In the genomic region with DNA sequence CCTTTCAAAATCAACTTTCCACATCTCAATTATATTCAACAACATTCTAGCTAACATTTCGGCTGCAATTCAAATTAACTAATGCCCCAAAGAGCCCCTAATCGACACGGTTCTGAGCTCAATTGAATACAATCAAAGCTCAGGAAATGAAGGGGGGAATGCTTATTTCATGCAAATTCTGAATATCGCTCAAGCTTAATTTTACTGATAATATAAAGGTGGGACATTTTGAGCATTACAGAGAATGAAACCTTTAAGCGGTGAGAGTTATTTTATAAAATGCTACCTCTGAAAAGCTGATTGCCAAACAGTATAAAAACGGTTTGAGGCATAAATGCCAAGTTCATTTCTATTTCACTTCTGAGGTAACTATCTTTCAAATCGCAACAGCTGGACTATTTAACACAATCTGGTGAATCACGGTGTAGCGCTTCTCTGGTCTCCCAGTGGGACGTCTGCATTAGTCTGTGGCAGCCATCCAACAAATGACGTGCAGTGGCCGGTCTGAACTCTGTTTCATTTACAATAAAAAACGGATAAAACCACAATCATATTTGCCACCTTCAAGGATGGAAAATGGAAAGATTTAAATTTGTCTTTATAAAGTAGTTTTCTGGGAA, we compare ENCODE assay signal across 8 mouse cellular contexts. TPM values are rescaled to one million over a fixed set of nuclear protein-coding genes. Genes with fewer than 3 reads are reported as not detected.
DNase-seq lines count a peak whose midpoint lies in the region; ATAC-seq and TF ChIP-seq lines count a peak whose summit lies in the region.

No protein-coding gene starts in this region.

- H3K27me3 ChIP-seq in hindbrain, embryonic 14.5 days (ENCODE audit: control insufficient read depth, insufficient read depth, low read length) = peaks cover 77% of the 10 kb centered on the region
- H3K27me3 ChIP-seq in hindbrain, embryonic 12.5 days = peaks cover 76% of the 10 kb centered on the region
- no peaks in the 10 kb centered on the region for H3K27me3 ChIP-seq in stomach, embryonic 14.5 days (ENCODE audit: control insufficient read depth, insufficient read depth, low read length)

- H3K9me3 ChIP-seq in hindbrain, embryonic 14.5 days (ENCODE audit: control insufficient read depth, low read length) = no peaks in the 10 kb centered on the region
- no peaks in the 10 kb centered on the region for H3K9me3 ChIP-seq in hindbrain, embryonic 12.5 days (replicated peaks)
- H3K9me3 ChIP-seq in stomach, embryonic 14.5 days (ENCODE audit: control insufficient read depth, low read depth, low read length) = no peaks in the 10 kb centered on the region

- 0 out of 2 replicates have a peak overlapping the region, but pooled peaks have one; percentile 28 for H3K27ac ChIP-seq in hindbrain, embryonic 14.5 days
- H3K27ac ChIP-seq in hindbrain, embryonic 12.5 days = no peak overlapping the region
- peak overlapping the region; percentile 51 for H3K27ac ChIP-seq in embryonic fibroblast, embryonic 13.5 days (ENCODE audit: insufficient read depth, low read length)
- H3K27ac ChIP-seq in stomach, embryonic 14.5 days (ENCODE audit: low read length) = no peak overlapping the region

- 0 out of 2 replicates have a peak, but pooled peaks cover 6% of the 10 kb centered on the region for H3K36me3 ChIP-seq in hindbrain, embryonic 14.5 days (replicated peaks; ENCODE audit: control insufficient read depth, insufficient read depth)
- no peaks in the 10 kb centered on the region for H3K36me3 ChIP-seq in hindbrain, embryonic 12.5 days
- no peaks in the 10 kb centered on the region for H3K36me3 ChIP-seq in stomach, embryonic 14.5 days (ENCODE audit: control insufficient read depth, insufficient read depth, low read length)

- WGBS in hindbrain, embryonic 14.5 days = 22% methylated on average over 13 of the region's 13 CpGs
- WGBS in hindbrain, embryonic 12.5 days = 27% methylated on average over 13 of the region's 13 CpGs
- 39% methylated on average over 13 of the region's 13 CpGs for WGBS in stomach, embryonic 14.5 days

- peak; percentile 78 for DNase-seq in hindbrain, embryonic 14.5 days (ENCODE audit: low spot score)
- DNase-seq in right cerebral cortex, adult 2 months (ENCODE audit: low spot score in 2 of 2) = peak; percentile 36 to 41
- no peak for DNase-seq in right cerebral cortex, postnatal 4 days
- DNase-seq in heart, postnatal 4 days = peak; percentile 53
- no peak for DNase-seq in thymus, postnatal 10 days (ENCODE audit: low spot score in 2 of 2)

- no peak for TF ChIP-seq CTCF in embryonic fibroblast, embryonic 13.5 days (IDR thresholded peaks at IDR 0.05; ENCODE audit: borderline replicate concordance, insufficient read depth, low read length)

- no peak for TF ChIP-seq POLR2A in embryonic fibroblast, embryonic 13.5 days (IDR thresholded peaks at IDR 0.05; ENCODE audit: low read depth, low read length)

- 0 out of 2 replicates have a peak overlapping the region, but pooled peaks have one; percentile 5 for H3K4me3 ChIP-seq in hindbrain, embryonic 14.5 days (replicated peaks; ENCODE audit: low read length)
- no peak overlapping the region for H3K4me3 ChIP-seq in hindbrain, embryonic 12.5 days
- H3K4me3 ChIP-seq in embryonic fibroblast, embryonic 13.5 days (ENCODE audit: insufficient read depth, low read length) = no peak overlapping the region
- peak overlapping the region; percentile 11; the same call in 1 of the 2 replicates for H3K4me3 ChIP-seq in stomach, embryonic 14.5 days (ENCODE audit: low read depth, low read length)

- ATAC-seq in hindbrain, embryonic 14.5 days (ENCODE audit: low FRiP score) = peak; percentile 34; the same call in 1 of the 2 replicates
- ATAC-seq in hindbrain, embryonic 12.5 days (ENCODE audit: low FRiP score) = no peak
- no peak for ATAC-seq in stomach, embryonic 14.5 days (ENCODE audit: insufficient number of reproducible peaks, insufficient read depth, low FRiP score, low read depth)

- no peak overlapping the region for H3K9ac ChIP-seq in hindbrain, embryonic 14.5 days
- no peak overlapping the region for H3K9ac ChIP-seq in hindbrain, embryonic 12.5 days
- H3K9ac ChIP-seq in stomach, embryonic 14.5 days (replicated peaks; ENCODE audit: low read depth, low read length) = no peak overlapping the region

- peaks cover 27% of the 10 kb centered on the region for H3K4me1 ChIP-seq in hindbrain, embryonic 14.5 days (replicated peaks; ENCODE audit: control insufficient read depth, insufficient read depth, low read length)
- peaks cover 17% of the 10 kb centered on the region for H3K4me1 ChIP-seq in hindbrain, embryonic 12.5 days
- H3K4me1 ChIP-seq in embryonic fibroblast, embryonic 13.5 days (ENCODE audit: control insufficient read depth, insufficient read depth, low read length) = peaks cover 6% of the 10 kb centered on the region
- 0 out of 2 replicates have a peak, but pooled peaks cover 11% of the 10 kb centered on the region for H3K4me1 ChIP-seq in stomach, embryonic 14.5 days (ENCODE audit: control insufficient read depth, insufficient read depth, low read length)

- H3K4me2 ChIP-seq in hindbrain, embryonic 14.5 days (replicated peaks) = peak overlapping the region; percentile 18
- no peak overlapping the region for H3K4me2 ChIP-seq in hindbrain, embryonic 12.5 days (replicated peaks)
- no peak overlapping the region for H3K4me2 ChIP-seq in stomach, embryonic 14.5 days (replicated peaks; ENCODE audit: low read depth, low read length)

RNA-seq across cellular contexts. Expression of a gene that starts 36.1 kb away (rescaled TPM):
- polyA plus RNA-seq in hindbrain, embryonic 14.5 days (2014; fragmentation: Nextera tagmentation; extraction: Ambion mirVana) = 40.5 and 45.5 TPM in 2 replicates
- 42.9 and 44.2 TPM in 2 replicates for polyA plus RNA-seq in hindbrain, embryonic 12.5 days (2016; fragmentation: Nextera tagmentation; extraction: Ambion mirVana)
- polyA plus RNA-seq in embryonic fibroblast, embryonic 13.5 days (2011; ENCODE audit: insufficient read length, low read depth, missing spikeins) = 7.1 and 9.0 TPM in 2 replicates
- total RNA-seq in heart, postnatal 4 days (2021) = 10 to 100 TPM; 27.1 to 31.3 TPM
- polyA plus RNA-seq in stomach, embryonic 14.5 days (2014; fragmentation: Nextera tagmentation; extraction: Ambion mirVana) = 4.9 and 5.0 TPM in 2 replicates

RNA-seq across cellular contexts. Expression of a gene that starts 36.3 kb away (rescaled TPM):
- 1.7 and 2.0 TPM in 2 replicates for polyA plus RNA-seq in hindbrain, embryonic 14.5 days (2014; fragmentation: Nextera tagmentation; extraction: Ambion mirVana)
- 1.3 and 1.6 TPM in 2 replicates for polyA plus RNA-seq in hindbrain, embryonic 12.5 days (2016; fragmentation: Nextera tagmentation; extraction: Ambion mirVana)
- polyA plus RNA-seq in embryonic fibroblast, embryonic 13.5 days (2011; ENCODE audit: insufficient read length, low read depth, missing spikeins) = not detected in 2 replicates
- not detected for total RNA-seq in heart, postnatal 4 days (2021)
- 0.32 and 0.38 TPM in 2 replicates for polyA plus RNA-seq in stomach, embryonic 14.5 days (2014; fragmentation: Nextera tagmentation; extraction: Ambion mirVana)

Comparison
In these comparisons a context has a peak if more than half of its experiments do, and no peak if none do; other contexts are left out.
1. DNase-seq: peak in hindbrain, embryonic 14.5 days (single experiment), right cerebral cortex, adult 2 months (2 of 2) and heart, postnatal 4 days (single experiment); none in right cerebral cortex, postnatal 4 days (single experiment) and thymus, postnatal 10 days (0 of 2).
2. H3K27ac ChIP-seq: peak in hindbrain, embryonic 14.5 days (single experiment) and embryonic fibroblast, embryonic 13.5 days (single experiment); none in hindbrain, embryonic 12.5 days (single experiment) and stomach, embryonic 14.5 days (single experiment).
3. H3K4me3 ChIP-seq: peak in hindbrain, embryonic 14.5 days (single experiment) and stomach, embryonic 14.5 days (single experiment); none in hindbrain, embryonic 12.5 days (single experiment) and embryonic fibroblast, embryonic 13.5 days (single experiment).